Mouse (Mus musculus) embryonic facial prominence, embryonic 14.5 days (tissue): ENCODE results near the gene Fuk. TPM values are rescaled to one million over a fixed set of nuclear protein-coding genes. Genes with fewer than 3 reads are reported as not detected.
A peak's percentile ranks its signal among the peaks of the same experiment; 100 is the strongest.

Experiments
- ATAC-seq: fragments of 200-750 bp; cut with Nextera tagmentation; 2 replicates; pipeline ENCODE4 v1.8.0; 2017; ENCODE audit warnings: low read depth, moderate number of reproducible peaks, moderate TSS enrichment
- DNase-seq: peaks from one replicate; pipeline ENCODE4 v3.0.0-alpha.2; 2015; ENCODE audit warnings: low spot score
- H3K27ac ChIP-seq: fragments of 300-500 bp; sonication (generic); replicated peaks from 2 replicates; pipeline ENCODE4 v1.5.1; 2014; ENCODE audit warnings: low read depth, mild to moderate bottlenecking, low read length, moderate library complexity
- H3K27me3 ChIP-seq: fragments of 300-500 bp; sonication (generic); replicated peaks from 2 replicates; pipeline ENCODE4 v1.6.1; 2014; ENCODE audit warnings: low read length; ENCODE audit not compliant: control insufficient read depth, insufficient read depth
- H3K36me3 ChIP-seq: fragments of 300-500 bp; sonication (generic); 2 replicates; pipeline ENCODE4 v1.6.1; 2014; ENCODE audit warnings: low read length, mixed read lengths; ENCODE audit not compliant: control insufficient read depth, insufficient read depth
- H3K4me1 ChIP-seq: fragments of 300-500 bp; sonication (generic); 2 replicates; pipeline ENCODE4 v1.6.1; 2014; ENCODE audit warnings: antibody characterized with exemption, low read length; ENCODE audit not compliant: control insufficient read depth, insufficient read depth
- H3K4me2 ChIP-seq: fragments of 300-500 bp; sonication (generic); 2 replicates; pipeline ENCODE4 v1.6.1; 2014; ENCODE audit warnings: low read depth, mild to moderate bottlenecking, low read length, moderate library complexity, mixed read lengths
- H3K4me3 ChIP-seq: fragments of 300-500 bp; sonication (generic); 2 replicates; pipeline ENCODE4 v1.5.1; 2014; ENCODE audit warnings: low read depth, mild to moderate bottlenecking, low read length
- H3K9ac ChIP-seq: fragments of 300-500 bp; sonication (generic); 2 replicates; pipeline ENCODE4 v1.6.1; 2014; ENCODE audit warnings: low read depth, mild to moderate bottlenecking, low read length, moderate library complexity, mixed read lengths
- H3K9me3 ChIP-seq: fragments of 300-500 bp; sonication (generic); 2 replicates; pipeline ENCODE4 v1.6.1; 2016; ENCODE audit warnings: low read length; ENCODE audit not compliant: control insufficient read depth
- whole genome bisulfite sequencing: fragments of 180-500 bp; shearing (Covaris S2); extraction: QIAGEN DNeasy Blood & Tissue Kit; methylation state at CpG from one replicate; pipeline ENCODE4 v1.1.7; 2014; 5-methylcytosine and 5-hydroxymethylcytosine counted together
- polyA plus RNA-seq: library from polyadenylated mRNA; unstranded; fragments of >200 nt; fragmentation: Nextera tagmentation; extraction: Ambion mirVana; gene quantifications from 2 replicates; pipeline ENCODE4 v1.2.1, GENCODE M21; 2014

Gene Fuk
- polyA plus RNA-seq, 1 experiment from 2014 or later, result 7.6 TPM

DNA sequence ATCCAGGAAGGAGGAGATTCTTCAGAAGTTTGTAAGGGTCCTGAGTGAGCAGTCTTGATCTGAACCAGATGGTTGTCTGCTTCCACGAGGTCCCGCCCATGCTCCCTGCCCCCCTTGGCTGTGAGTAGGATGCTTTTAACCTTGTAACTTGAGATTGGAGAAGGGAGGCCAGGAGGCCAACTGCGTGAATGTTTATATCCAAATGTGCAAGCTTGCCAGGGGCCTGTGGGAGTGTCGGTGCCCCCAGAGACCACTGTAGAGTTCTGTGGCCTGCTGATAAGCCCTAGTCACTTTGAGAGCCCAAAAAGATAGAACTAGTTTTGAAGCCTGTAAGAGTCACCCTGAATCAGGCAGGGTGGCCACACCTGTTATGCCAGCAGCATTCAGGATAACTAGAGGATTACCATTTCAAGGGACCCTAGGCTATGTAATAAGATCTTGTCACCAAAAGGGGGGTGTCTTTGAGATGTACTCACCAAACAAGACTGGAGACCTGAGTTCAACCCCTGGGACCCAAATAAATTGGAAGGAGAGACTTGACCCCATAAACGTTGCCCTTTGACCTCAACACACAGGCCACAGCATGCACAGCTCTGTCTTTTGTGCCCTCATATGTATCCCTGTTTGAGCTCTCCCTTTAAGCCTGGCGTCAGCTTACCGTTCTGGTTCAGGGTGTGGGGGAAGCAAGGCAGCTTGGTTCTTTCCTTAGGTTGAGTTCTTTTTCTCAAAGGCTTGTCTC is 19.4 kb upstream of the Fuk start:
- Histone ChIP-seq H3K27ac (peak overlapping the region; percentile 83), H3K9ac (peak overlapping the region; percentile 92), H3K4me1 (peaks cover 18% of the 10 kb centered on the region), H3K27me3 (no peaks in the 10 kb centered on the region), H3K4me2 (peak overlapping the region; percentile 85), H3K9me3 (no peaks in the 10 kb centered on the region), H3K4me3 (peak overlapping the region; percentile 91), H3K36me3 (no peaks in the 10 kb centered on the region)
- peak; percentile 10; the same call in 1 of the 2 replicates for ATAC-seq
- DNase-seq, result peak; percentile 89
- 7% methylated on average over 7 of the region's 7 CpGs for WGBS

DNA sequence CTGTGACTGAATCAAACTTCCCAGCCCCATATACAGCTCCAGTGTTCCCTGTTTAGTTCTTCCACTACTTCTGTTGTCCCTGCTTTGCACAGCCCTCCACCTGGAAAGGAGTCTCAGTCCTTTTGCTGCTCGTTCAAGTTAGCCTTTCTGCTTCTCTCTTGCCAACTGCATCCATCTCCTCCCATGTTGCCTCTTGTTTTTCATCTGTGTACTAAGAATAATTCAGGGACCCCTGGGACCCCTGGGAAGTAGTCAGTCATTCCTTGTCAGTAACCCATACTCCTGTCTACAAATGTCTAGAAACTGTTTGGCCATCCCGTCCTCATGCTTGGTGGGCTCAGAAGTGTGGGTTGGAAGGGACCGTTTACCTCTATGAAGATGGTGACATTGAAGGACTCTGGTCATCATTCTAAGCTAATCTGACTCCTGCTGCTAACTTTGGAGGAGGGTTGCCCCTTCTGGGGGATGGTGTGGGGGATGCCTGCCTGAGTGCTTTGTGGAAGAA is 18.5 kb upstream of the Fuk start:
- peak overlapping the region; percentile 85 for H3K4me2 ChIP-seq
- H3K36me3 ChIP-seq, result no peaks in the 10 kb centered on the region
- ATAC-seq (no peak), DNase-seq (no peak)
- peak overlapping the region; percentile 92 for H3K9ac ChIP-seq
- peak overlapping the region; percentile 83 for H3K27ac ChIP-seq
- peaks cover 18% of the 10 kb centered on the region for H3K4me1 ChIP-seq
- no peaks in the 10 kb centered on the region for H3K27me3 ChIP-seq
- no peaks in the 10 kb centered on the region for H3K9me3 ChIP-seq
- WGBS, result 15% methylated on average over 3 of the region's 3 CpGs
- H3K4me3 ChIP-seq, result peak overlapping the region; percentile 91

DNA sequence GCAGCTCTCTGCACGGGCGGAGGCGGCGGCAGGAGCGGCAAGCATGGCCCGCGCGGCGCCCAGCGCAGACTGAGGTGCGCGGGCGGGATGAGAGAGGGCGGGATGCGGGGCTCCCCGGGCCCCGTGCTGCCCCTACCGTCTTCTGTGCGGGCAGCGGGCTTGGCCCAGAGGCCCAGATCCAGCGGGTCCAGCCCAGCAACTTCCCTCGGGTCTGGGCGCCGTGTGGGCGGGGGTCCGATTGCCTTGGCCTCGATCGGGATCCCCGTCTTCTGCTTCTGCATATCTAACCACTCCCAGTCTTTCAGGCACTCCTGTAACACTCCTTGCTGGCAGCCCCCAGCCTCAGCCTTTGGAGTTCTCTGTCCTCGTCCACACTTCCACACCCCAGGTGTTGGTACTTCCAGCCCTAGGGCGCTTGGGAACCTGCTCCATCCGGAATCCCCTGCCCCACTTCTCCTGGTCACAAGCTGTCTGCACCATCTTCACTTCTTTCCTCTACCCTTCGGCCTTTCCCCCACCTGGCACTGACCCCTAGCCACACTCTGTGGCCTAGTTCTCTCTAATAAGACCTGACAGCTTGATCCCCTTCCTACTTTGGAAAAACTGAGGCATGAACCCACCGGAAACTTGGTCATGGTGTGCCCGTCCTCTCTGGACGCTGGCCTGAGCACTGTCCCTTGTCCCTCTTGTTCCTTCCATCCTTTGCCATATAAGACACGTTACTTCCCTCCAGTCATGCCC is 17.9 kb upstream of the Fuk start:
- Histone ChIP-seq H3K36me3 (no peaks in the 10 kb centered on the region), H3K4me2 (peak overlapping the region; percentile 85), H3K4me1 (peaks cover 18% of the 10 kb centered on the region), H3K4me3 (peak overlapping the region; percentile 91), H3K9ac (peak overlapping the region; percentile 92), H3K27me3 (no peaks in the 10 kb centered on the region), H3K9me3 (no peaks in the 10 kb centered on the region), H3K27ac (peak overlapping the region; percentile 83)
- ATAC-seq (peak; percentile 22), DNase-seq (peak; percentile 25)
- WGBS, result 1% methylated on average over 11 of the region's 37 CpGs

DNA sequence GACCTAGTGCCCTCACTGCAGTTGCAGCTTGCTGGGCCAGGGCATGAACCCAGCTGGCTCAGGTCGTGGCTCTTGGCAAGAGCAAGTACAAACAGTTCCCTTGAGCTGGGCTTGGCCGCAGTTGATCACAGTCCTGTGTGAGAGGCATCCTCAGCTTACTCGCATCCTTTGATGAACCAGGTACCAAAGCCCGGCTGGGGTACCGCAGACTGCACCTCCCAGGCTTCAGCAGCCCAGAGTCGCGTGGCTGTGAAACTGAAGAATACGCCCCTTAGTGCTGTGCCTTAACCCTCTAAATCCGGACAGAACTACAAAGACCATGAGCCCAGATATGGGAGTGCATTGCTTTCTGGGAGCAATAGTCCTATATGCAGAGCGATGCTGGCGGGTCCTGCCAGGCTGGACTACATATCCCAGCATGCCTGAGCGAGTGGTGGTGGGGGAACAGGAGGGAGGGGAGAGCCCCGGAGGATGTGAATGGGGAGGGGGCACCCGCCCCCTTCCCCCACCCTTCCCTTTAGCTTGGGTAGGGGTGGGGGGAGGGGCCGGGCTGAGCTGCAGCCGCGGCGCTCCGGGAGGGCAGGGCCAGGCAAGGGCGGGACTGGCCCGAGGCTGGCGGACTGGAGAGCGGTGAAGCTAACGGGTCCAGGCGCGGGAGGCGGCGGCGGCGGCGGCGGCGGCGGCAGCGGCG is 17.2 kb upstream of the Fuk start, which contains the start of gene St3gal2:
TSS of gene St3gal2 (plus strand) at position 582 of the 691 bp plus-strand sequence.
- Histone ChIP-seq H3K4me2 (peak within 1 kb of the TSS; percentile 85), H3K36me3 (no peaks in the 10 kb centered on the region), H3K4me3 (peak within 1 kb of the TSS; percentile 91), H3K27me3 (no peaks in the 10 kb centered on the region), H3K9ac (peak within 1 kb of the TSS; percentile 92), H3K27ac (peak within 1 kb of the TSS; percentile 83), H3K4me1 (peaks cover 18% of the 10 kb centered on the region), H3K9me3 (no peaks in the 10 kb centered on the region)
- 0% methylated on average over 11 of the region's 36 CpGs for WGBS
- DNase-seq, result peak; percentile 99
- ATAC-seq, result peak; percentile 99

DNA sequence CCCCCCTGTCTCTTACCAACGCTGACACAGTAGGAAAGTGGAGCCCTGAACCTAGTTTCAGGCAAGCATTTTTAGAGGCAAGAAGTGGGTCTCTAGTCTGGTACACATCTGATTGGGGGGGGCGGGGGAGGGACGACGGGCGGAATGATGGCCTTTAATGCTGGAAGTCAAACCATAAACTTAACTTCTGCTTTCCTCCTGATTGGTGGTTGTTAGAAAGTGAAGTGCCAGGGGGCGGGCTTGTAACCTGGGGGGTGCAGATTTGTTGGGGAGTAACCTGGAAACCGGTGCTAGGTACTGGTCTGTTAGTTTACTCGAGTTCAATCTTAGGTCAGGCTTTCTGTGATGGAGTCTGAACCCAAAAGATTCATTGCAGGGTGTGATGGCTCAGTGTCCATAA is 16.2 kb upstream of the Fuk start:
- Histone ChIP-seq H3K9me3 (no peaks in the 10 kb centered on the region), H3K4me3 (no peak overlapping the region), H3K4me1 (peaks cover 18% of the 10 kb centered on the region), H3K27ac (no peak overlapping the region), H3K9ac (no peak overlapping the region), H3K27me3 (no peaks in the 10 kb centered on the region), H3K4me2 (no peak overlapping the region), H3K36me3 (no peaks in the 10 kb centered on the region)
- no peak for DNase-seq
- WGBS, result 67% methylated on average over 8 of the region's 8 CpGs
- no peak for ATAC-seq

DNA sequence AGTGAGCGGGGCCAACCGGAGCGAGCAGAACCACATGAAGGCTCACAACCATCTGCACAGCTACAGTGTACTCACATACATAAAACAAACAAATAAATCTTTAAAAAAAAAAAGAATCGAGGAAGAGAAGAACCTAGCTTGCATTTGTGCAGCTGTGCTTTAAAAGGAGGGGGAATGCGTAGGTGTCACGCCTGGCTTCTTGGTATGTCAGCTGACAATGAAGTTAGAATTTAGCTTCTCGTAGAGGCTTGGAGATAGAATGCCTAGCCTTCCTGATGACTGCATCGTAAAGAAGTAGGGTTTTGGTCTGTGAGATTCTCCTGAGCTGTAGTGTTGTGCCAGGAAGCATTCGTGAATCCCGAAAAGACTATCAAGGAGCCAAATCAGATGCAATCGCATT is 15.7 kb upstream of the Fuk start:
- DNase-seq (no peak), ATAC-seq (no peak)
- no peak overlapping the region for H3K4me3 ChIP-seq
- no peaks in the 10 kb centered on the region for H3K27me3 ChIP-seq
- no peaks in the 10 kb centered on the region for H3K9me3 ChIP-seq
- peaks cover 18% of the 10 kb centered on the region for H3K4me1 ChIP-seq
- no peak overlapping the region for H3K4me2 ChIP-seq
- no peak overlapping the region for H3K9ac ChIP-seq
- no peaks in the 10 kb centered on the region for H3K36me3 ChIP-seq
- 85% methylated on average over 11 of the region's 11 CpGs for WGBS
- H3K27ac ChIP-seq, result no peak overlapping the region

DNA sequence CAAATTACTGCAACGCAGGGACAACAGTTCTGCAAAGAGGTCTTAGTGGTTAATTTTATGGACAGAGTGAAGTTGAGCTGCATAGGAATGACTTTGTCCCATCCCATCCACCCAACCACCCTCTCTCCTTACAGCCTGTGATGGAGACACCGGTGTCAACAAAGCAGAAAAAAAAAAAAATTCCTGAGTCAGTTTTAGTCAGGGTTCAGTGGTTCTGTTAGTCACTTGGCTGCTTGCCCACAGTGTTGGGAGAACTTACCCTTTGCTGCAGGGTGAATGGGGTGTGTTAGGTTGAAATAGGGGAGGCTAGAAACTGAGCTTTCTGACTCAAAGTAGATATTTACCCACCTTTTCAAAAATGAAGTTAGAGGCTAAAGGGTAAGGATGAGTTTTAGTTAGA is 15.1 kb upstream of the Fuk start:
- WGBS, result 50% methylated on average over 2 of the region's 2 CpGs
- DNase-seq (peak; percentile 66), ATAC-seq (no peak)
- H3K27ac ChIP-seq, result no peak overlapping the region
- no peak overlapping the region for H3K4me2 ChIP-seq
- no peaks in the 10 kb centered on the region for H3K27me3 ChIP-seq
- no peak overlapping the region for H3K9ac ChIP-seq
- no peaks in the 10 kb centered on the region for H3K9me3 ChIP-seq
- H3K4me1 ChIP-seq, result peaks cover 16% of the 10 kb centered on the region
- no peaks in the 10 kb centered on the region for H3K36me3 ChIP-seq
- no peak overlapping the region for H3K4me3 ChIP-seq
